Mouse (Mus musculus): Measurements from ENCODE around the gene Prmt7. TPM values are rescaled to one million over a fixed set of nuclear protein-coding genes. Genes with fewer than 3 reads are reported as not detected.
A peak's percentile ranks its signal among the peaks of the same experiment; 100 is the strongest.

Gene Prmt7
- total RNA-seq, 4 experiments from 2014 or later: 26.2 to 30.4 (median 29.1) TPM

DNA sequence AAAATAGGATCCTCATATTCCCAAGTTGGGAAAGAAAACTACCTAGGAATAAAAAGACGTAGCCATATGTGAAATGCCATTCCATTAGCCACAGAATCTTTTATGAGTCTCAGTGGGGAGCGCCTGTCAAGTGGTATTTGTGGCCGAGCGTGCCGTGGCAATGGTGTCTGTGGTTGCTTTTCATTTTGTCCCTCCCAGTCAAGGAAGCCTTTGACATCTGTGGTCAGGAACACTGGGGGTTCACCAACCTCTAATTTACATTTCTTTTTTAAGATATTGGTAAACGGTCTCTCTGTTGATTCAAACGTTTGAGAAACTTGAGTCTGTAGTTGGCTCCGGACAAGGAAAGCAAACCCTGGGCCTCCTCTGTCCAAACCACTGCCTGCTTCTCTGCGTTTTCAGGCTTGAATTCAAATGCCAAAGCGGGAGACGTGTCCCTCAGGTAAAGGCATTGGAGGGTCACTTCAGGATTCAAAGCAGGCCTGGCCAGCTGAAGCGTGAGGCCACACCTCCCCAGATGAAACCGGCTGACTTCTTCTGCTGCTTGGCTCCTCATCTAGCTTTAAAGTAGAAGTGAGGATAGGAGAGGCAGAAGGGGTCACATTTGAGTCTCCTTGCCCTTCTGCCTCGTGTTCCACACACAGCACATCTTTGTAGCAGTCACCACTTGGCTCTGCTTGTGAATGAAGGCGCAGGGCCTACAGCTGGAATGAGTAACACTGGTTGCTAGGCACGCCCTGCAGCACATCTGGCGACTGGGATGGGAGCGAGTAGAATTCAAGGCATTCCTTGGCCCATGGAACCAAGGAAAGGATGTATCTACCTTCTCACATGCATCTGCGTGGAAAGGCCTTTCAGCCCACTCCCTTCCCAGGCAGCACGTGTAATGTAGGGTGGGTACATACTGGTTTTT lies 82.0 kb downstream of the Prmt7 start:
- DNase-seq: no peak

DNA sequence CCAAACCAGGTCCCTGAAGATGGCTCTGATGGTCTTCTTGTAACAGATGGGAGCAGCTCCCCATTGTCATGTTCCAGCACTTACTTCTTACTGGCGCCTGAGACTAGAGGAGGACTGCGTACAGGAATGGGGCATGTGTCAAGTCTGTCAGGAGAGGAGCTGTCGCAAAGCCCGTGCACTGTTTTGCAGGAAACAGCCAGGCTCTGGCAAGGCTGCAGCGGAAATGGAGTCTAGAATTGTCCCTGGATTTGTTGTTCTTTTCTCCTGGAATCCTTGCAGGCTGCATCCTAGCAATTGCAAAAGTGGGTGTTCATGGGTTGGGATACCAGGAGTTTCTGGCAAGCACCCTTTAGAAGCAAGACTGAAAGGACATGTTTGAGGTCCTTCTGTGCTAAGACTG lies 87.5 kb downstream of the Prmt7 start:
- DNase-seq: peak; percentile 10

DNA sequence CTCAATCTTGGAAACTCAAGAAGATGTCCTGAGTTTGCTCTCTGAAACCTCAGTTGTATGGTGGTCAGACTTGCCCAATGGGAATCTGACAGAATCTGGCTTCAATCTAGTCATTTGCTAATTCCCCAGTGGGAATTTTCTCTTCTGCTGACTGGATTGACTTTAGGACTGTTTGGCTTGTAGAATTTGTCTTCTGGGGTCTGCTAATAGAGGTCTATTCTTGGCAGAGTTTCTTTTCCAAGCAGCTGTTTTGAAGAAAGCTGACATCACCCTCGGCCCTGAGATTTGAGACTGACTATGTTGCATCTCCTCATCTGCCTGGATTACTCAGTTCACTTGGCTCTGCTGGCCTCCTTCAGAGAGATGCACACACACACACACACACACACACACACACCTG lies 88.1 kb downstream of the Prmt7 start:
- no peak for DNase-seq

DNA sequence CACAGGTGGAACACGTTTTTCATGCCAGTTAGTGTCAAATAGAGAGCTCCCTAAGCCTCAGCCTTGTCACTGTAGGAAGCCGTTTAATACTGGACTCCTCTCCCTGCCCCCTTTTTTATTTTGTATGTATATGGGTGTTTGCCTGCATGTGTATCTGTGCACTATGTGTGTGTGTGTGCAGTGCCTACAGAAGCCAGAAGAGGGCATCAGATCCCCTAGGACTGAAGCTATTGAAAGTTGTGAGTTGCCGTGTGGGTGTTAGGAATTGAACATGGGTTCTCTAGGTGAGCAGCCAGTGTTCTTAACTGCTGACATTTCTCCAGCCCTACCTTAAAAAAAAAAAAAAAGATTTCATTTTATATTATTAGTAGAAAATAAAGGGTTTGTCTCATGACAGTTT lies 89.0 kb downstream of the Prmt7 start:
- no peak for DNase-seq

DNA sequence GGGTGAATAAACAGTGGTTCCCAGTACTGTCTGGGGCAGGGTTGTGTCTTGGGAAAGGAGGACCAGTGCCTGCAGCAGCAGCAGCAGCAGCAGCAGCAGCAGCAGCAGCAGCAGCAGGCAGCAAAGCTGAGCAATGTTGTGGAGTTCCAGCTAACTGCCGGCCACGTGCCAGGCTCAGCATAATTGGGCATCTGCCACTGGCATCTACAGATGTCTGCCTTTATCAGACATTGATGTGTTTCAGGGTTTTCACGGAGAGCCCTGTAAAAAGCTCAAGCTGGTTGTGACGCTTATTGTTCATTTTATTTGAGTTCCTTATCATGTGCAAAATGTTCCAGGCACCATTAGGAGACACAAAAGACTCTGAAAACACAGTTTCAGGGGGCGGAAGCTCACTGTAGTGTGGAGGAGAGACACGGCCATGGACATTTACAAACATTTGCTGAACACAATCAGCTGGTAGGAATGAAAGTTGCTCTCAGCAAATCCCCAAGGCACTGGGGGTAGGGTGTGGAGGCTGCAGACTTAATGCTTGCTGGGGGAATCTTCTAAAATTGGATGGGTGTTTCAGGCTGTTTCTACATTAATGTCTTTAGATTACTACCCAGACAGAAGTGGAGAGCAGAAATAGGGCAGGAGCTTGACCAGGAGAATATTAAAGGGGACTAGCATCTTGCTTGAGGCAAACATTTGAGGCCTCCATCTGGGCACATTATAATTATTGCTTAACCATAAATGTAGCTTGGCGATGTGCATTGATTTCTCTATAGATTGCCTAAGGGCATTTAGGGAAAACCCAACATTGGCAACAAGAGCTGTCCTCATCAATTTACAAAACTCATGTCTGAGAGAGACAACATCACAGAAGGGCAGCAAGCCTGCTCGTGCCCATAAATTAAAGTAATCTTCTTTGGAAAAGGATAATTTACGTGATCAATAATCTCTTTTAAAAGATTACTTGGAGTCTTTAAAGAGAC lies 90.3 kb downstream of the Prmt7 start:
- DNase-seq: no peak

Other genes starting within 250 kb of the Prmt7 start
- 10 to 100 TPM; 46.2 to 86.2 (median 68.3) TPM for gene Slc12a4, start 244.8 kb upstream of the Prmt7 start, total RNA-seq (2022)
- not detected for gene Dpep3, start 231.5 kb upstream of the Prmt7 start, total RNA-seq (2022)
- gene Dus2, start 219.6 kb upstream of the Prmt7 start, total RNA-seq (2022): 10 to 100 TPM; 16.1 to 26.6 (median 22.3) TPM
- not detected for gene Dpep2nb, start 205.0 kb upstream of the Prmt7 start, total RNA-seq (2022)
- gene Ddx28, start 199.1 kb upstream of the Prmt7 start, total RNA-seq (2022): 10 to 100 TPM; 17.3 to 19.0 (median 17.9) TPM
- 10 to 100 TPM; 42.3 to 54.0 (median 43.6) TPM for gene Nfatc3, start 152.1 kb upstream of the Prmt7 start, total RNA-seq (2022)
- gene Esrp2, start 74.0 kb upstream of the Prmt7 start, total RNA-seq (2022): 1 to 10 TPM; 2.7 to 5.6 (median 4.7) TPM
- gene Pla2g15, start 60.5 kb upstream of the Prmt7 start, total RNA-seq (2022): 10 to 100 TPM; 31.7 to 39.8 (median 35.4) TPM
- 10 to 100 TPM; 16.9 to 22.5 (median 21.0) TPM for gene Slc7a6, start 42.1 kb upstream of the Prmt7 start, total RNA-seq (2022)
- 10 to 100 TPM; 21.4 to 32.1 (median 28.3) TPM for gene Slc7a6os, start within 50 bp of the Prmt7 start, total RNA-seq (2022)
- gene Smpd3, start 127.1 kb downstream of the Prmt7 start, total RNA-seq (2022): 10 to 100 TPM in 3 of 4 experiments, 1 to 10 TPM in 1; 8.3 to 13.7 (median 11.4) TPM
- gene Zfp90, start 204.4 kb downstream of the Prmt7 start, total RNA-seq (2022): 10 to 100 TPM in 2 of 4 experiments, 1 to 10 TPM in 2; 6.4 to 12.4 (median 8.9) TPM